Comparison of ENCODE assay signal across 9 mouse cellular contexts in the genomic region with DNA sequence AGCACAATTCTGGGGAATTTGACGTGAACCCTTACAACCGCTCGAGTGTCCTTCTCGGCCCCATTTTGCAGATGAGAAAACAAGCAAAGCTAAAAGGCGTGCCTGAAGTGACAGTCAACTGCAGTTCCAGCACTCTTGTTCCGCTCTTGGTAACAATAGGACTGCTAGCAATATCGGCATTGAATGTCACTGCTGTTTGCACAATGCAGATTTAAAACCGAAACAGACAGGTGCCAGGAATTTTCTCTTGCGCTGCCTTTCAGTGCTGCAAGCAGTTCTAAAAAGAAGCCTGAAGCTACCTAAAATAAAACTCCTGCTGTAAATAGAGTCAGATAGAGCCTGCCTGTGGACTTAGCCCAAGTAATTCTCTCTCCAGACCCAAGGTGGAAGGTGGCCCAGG. TPM values are rescaled to one million over a fixed set of nuclear protein-coding genes. Genes with fewer than 3 reads are reported as not detected.
DNase-seq lines count a peak whose midpoint lies in the region; ATAC-seq lines count a peak whose summit lies in the region.
"Had no signal": no experiment of that assay in that cellular context is flagged by ENCODE, and none has a peak within 500 bp of the region (broad histone marks: within the 10 kb centered on the region; RNA-seq: fewer than 3 reads in every experiment).

No protein-coding gene starts in this region.

- H3K9me3 ChIP-seq in kidney, embryonic 16.5 days (ENCODE audit: low read length): no peaks in the 10 kb centered on the region
- H3K9me3 ChIP-seq in hindbrain, embryonic 14.5 days (ENCODE audit: control insufficient read depth, low read length): no peaks in the 10 kb centered on the region
- no peaks in the 10 kb centered on the region for H3K9me3 ChIP-seq in midbrain, embryonic 16.5 days (replicated peaks; ENCODE audit: control insufficient read depth, low read length, poor library complexity, severe bottlenecking)

- H3K4me2 ChIP-seq in kidney, embryonic 16.5 days (replicated peaks; ENCODE audit: low read depth, low read length): peak overlapping the region; percentile 37
- H3K4me2 ChIP-seq in hindbrain, embryonic 14.5 days (replicated peaks): peak overlapping the region; percentile 3
- peak overlapping the region; percentile 32 for H3K4me2 ChIP-seq in midbrain, embryonic 16.5 days (ENCODE audit: low read length)

- peaks cover 66% of the 10 kb centered on the region for H3K4me1 ChIP-seq in kidney, embryonic 16.5 days (ENCODE audit: insufficient read depth, low read length)
- H3K4me1 ChIP-seq in brown adipose tissue, adult 24 weeks (ENCODE audit: control insufficient read depth, insufficient read depth, insufficient read length, low read length): peaks cover 37% of the 10 kb centered on the region
- H3K4me1 ChIP-seq in hindbrain, embryonic 14.5 days (replicated peaks; ENCODE audit: control insufficient read depth, insufficient read depth, low read length): peaks cover 37% of the 10 kb centered on the region
- H3K4me1 ChIP-seq in midbrain, embryonic 16.5 days (ENCODE audit: control insufficient read depth, insufficient read depth, low read length): peaks cover 50% of the 10 kb centered on the region

- no peaks in the 10 kb centered on the region for H3K27me3 ChIP-seq in kidney, embryonic 16.5 days (ENCODE audit: insufficient read depth, low read length)
- H3K27me3 ChIP-seq in hindbrain, embryonic 14.5 days (ENCODE audit: control insufficient read depth, insufficient read depth, low read length): no peaks in the 10 kb centered on the region
- H3K27me3 ChIP-seq in midbrain, embryonic 16.5 days (ENCODE audit: control insufficient read depth, insufficient read depth, low read depth, low read length): no peaks in the 10 kb centered on the region

- no peak for DNase-seq in kidney, postnatal 10 days
- no peak for DNase-seq in hindbrain, embryonic 14.5 days (ENCODE audit: low spot score)
- DNase-seq in left cerebral cortex, postnatal 4 days: no peak
- DNase-seq in urinary bladder, postnatal 4 days (ENCODE audit: low spot score in 2 of 2): no peak
- DNase-seq: cerebellum, postnatal 25 days; thymus, postnatal 4 days had no signal

- no peaks in the 10 kb centered on the region for H3K36me3 ChIP-seq in kidney, embryonic 16.5 days (ENCODE audit: insufficient read depth, low read length)
- no peaks in the 10 kb centered on the region for H3K36me3 ChIP-seq in hindbrain, embryonic 14.5 days (replicated peaks; ENCODE audit: control insufficient read depth, insufficient read depth)
- no peaks in the 10 kb centered on the region for H3K36me3 ChIP-seq in midbrain, embryonic 16.5 days (ENCODE audit: control insufficient read depth, insufficient read depth, low read length)

- 73% methylated on average over 9 of the region's 9 CpGs for WGBS in kidney, embryonic 16.5 days
- WGBS in hindbrain, embryonic 14.5 days: 69% methylated on average over 9 of the region's 9 CpGs
- WGBS in midbrain, embryonic 16.5 days: 62% methylated on average over 9 of the region's 9 CpGs

- H3K27ac ChIP-seq in kidney, embryonic 16.5 days (ENCODE audit: low read length): peak overlapping the region; percentile 57; the same call in 1 of the 2 replicates
- H3K27ac ChIP-seq in brown adipose tissue, adult 24 weeks (replicated peaks; ENCODE audit: low read depth, low read length): no peak overlapping the region
- no peak overlapping the region for H3K27ac ChIP-seq in hindbrain, embryonic 14.5 days
- no peak overlapping the region for H3K27ac ChIP-seq in midbrain, embryonic 16.5 days (ENCODE audit: low read length)

- H3K9ac ChIP-seq in kidney, embryonic 16.5 days (replicated peaks; ENCODE audit: low read length): 0 out of 2 replicates have a peak overlapping the region, but pooled peaks have one; percentile 24
- H3K9ac ChIP-seq in hindbrain, embryonic 14.5 days: no peak overlapping the region
- 0 out of 2 replicates have a peak overlapping the region, but pooled peaks have one; percentile 2 for H3K9ac ChIP-seq in midbrain, embryonic 16.5 days (ENCODE audit: low read depth, low read length)

- intact Hi-C loops in left cerebral cortex, postnatal 4 days (cut with DNase I): loop anchor here (10.0 kb wide), 1 partner anchor 571 kb away; no protein-coding TSS in a partner anchor

- no peak overlapping the region for H3K4me3 ChIP-seq in kidney, embryonic 16.5 days (ENCODE audit: low read length)
- peak overlapping the region; percentile 8; the same call in 1 of the 2 replicates for H3K4me3 ChIP-seq in brown adipose tissue, adult 24 weeks (ENCODE audit: insufficient read depth, low read depth, low read length)
- H3K4me3 ChIP-seq in hindbrain, embryonic 14.5 days (replicated peaks; ENCODE audit: low read length): no peak overlapping the region
- no peak overlapping the region for H3K4me3 ChIP-seq in midbrain, embryonic 16.5 days (ENCODE audit: low read depth, low read length)

- no peak for ATAC-seq in kidney, embryonic 16.5 days (ENCODE audit: low FRiP score, low TSS enrichment)
- no peak for ATAC-seq in hindbrain, embryonic 14.5 days (ENCODE audit: low FRiP score)
- no peak for ATAC-seq in midbrain, embryonic 16.5 days

RNA-seq across cellular contexts. Expression of gene Pik3r1, which starts 4.3 kb away (rescaled TPM):
- polyA plus RNA-seq in kidney, embryonic 16.5 days (2015; fragmentation: Nextera tagmentation; extraction: Ambion mirVana): 38.0 and 42.3 TPM in 2 replicates
- 52.1 and 81.4 TPM in 2 replicates for polyA plus RNA-seq in brown adipose tissue, adult 24 weeks (2012; ENCODE audit: insufficient read depth, insufficient read length, missing spikeins)
- 86.7 and 94.5 TPM in 2 replicates for polyA plus RNA-seq in hindbrain, embryonic 14.5 days (2014; fragmentation: Nextera tagmentation; extraction: Ambion mirVana)
- polyA plus RNA-seq in midbrain, embryonic 16.5 days (2015; fragmentation: Nextera tagmentation; extraction: Ambion mirVana): 45.7 and 49.1 TPM in 2 replicates
- total RNA-seq in left cerebral cortex, postnatal 4 days (2021): 100 to 1,000 TPM; 188 to 214 TPM
